Mouse (Mus musculus) ovary, postnatal 36 days (tissue): ENCODE measurements around the gene Tpo.
A peak's percentile ranks its signal among the peaks of the same experiment; 100 is the strongest.

Experiments used
- DNase-seq: peaks from one replicate; pipeline ENCODE4 v3.0.0; 2022; ENCODE audit warnings: low spot score, mixed read lengths

Tpo gene

DNA sequence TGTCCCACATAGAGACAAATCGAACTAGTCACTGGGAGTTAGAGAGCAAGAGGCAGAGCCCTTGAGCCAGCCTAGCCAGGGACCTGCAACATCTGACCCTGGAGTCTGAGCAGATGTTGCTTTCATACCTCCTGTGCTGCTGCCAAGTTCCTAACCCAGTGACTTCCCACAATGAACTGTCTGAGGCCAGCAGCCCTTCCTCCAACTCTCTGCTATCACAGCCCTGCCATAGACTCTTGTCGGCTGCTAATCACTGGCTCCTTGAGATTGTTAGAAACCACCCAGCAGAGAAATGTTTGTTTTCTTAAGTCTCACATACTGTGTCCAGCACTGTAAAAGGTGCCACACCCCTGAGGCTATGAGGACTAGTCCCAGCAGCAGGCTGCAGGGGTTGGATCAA lies 56.1 kb downstream of the Tpo start:
- DNase-seq = no peak

DNA sequence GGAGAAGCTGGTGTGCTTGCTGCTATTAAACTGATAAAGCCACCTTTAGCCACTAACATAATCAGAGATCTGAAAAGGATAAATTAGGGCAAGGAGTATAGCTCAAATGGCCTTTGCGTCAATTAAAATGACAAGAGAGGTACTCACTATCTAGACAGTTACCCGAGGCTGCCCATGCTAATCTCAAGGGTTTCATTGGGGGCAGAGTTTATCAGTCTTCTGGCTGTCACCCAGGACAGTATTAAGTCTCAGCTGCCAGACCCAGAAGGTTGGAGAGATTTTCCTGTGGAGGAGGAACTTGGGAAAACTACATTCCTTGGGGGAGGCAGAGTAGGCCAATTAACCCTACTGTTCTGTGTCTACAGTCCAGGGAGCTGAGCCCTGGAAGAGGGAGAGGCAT lies 63.1 kb downstream of the Tpo start:
- no peak for DNase-seq

DNA sequence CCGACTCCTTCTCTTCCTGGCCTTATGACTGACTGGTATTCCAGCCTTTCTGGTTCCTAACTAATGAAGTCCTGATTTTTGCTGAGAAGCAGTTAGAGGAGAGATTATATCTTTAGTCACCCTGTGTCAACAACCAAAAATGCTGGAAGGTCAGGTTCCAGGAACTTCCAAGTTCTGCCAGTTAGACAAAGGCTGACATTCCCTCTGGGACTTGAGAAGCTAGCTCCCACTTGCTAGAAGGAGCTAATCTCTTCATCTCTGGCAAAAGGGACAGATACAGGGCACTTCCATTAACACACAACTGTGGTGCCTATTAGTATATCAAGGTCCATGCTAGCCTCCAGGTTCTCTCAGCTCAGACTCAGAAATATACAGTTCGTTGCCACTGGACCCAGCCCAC lies 64.6 kb downstream of the Tpo start:
- no peak for DNase-seq

DNA sequence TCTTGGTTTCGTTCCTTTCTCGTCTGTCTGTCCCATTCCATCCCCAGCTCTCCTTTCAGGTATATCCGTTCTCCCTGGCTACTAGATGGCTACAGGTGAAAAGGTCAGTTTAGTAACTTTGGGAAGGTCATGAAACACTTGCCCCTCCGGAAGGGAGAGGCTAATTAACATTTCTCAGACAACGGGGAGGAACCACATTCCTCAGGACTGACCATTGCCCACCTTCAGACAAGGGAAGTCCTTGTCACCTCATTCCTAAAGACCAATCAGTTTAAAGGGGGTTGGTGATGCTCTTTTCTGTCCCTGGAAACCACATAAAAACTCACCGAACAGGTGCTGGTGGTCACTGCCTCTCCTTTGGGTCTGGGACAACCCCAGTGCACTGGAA lies 70.3 kb downstream of the Tpo start:
- no peak for DNase-seq

DNA sequence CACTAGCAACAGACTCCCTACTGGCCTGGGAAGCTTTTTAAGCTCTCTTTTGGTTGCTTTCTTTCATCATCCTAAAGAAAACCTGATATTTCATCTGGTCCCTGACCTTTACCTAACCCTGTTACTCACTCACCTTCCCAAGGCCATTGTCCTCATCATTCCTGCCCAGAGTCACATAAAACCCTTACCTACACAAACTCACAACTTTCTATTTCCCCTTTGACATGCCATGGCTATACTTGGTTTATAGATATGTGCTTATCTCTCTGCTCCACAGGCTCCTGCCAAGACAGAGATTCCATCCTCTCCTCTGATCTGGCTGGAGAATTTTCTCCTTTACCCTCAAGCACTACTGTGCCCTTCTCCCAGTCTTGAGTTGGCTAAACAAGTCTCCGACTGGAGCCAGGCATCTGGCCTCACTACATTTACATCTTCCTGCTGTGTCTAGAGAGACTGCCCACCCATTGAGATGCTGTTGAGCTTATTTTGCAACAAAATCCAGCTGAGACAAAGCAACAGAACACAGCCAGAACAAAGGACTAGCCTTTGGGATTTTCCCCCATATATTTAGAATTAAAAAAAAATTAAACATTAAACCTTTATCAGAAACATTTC lies 70.8 kb downstream of the Tpo start:
- DNase-seq = no peak

DNA sequence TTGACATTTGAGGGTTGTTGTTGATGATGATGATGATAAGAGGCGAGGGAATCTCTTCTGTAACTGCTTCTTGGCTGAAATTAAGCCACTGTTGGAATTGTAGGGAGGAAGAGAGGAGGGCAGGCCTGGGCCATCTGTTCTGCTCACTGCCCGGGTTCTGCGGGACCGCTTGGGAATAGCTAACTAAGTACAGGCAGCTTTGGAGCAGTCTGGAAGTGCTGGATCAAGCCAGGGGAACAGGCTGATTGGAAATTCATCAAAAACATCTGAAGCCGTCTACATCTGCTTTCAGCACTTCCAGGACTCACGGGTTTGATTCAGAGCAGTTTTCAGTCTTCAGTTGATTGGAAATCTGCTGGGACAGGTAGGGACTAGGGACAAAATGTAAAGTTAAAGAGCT lies 74.4 kb downstream of the Tpo start:
- DNase-seq = no peak

DNA sequence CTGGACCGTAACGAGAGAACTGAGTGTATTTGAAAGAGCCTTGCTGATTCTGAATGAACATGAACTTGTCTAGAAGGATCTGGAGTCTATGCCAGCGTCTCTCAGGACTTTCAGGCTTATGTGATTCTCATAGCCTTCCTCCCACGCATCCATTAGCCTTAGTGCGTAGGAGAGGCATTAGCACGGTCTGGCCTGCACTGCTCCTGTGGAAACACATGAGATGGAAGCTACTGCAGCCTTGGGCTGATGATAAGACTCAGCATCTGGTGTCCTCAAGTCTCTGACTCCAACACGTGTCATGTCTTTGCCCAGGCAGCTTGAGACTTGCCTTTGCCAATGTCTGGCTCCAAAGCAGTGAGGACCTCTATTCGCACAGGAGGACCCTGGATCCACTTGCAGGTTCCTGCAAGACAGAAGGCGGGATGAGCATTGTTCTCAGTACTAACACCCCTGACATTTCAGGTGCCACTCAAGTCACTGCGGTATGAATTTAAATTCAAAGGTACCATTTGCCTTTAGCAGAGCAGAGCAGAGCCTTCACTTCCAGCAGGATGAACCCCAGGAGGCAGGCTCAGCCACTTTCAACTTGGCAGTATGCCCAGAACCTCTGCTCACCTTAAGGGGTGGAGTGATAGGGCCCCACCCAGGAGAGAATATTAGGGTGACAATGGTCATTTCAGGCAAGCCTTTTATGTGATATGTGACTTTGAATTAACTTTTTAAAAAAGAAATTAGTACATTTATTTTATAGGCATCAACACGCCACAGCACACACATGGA lies 77.5 kb downstream of the Tpo start:
- no peak for DNase-seq

DNA sequence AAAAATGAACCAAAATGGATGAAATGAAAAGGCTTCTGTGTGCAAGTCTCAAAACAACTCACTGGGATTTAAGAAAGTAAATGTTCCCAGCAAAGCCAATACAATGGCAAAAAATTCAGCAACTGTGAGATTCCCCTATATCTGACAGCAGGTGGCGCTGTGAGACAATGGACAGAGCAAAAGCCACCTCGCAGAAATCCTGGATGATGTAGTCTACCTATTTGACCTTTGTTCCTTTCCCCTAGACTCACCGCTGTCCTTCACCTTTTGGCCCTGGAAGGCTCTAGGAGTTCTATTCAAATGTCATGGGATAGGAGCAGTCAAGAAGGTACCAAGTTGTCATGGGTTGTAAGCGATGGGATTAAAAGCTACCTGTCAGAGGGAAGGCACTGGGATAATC lies 82.2 kb downstream of the Tpo start:
- no peak for DNase-seq

DNA sequence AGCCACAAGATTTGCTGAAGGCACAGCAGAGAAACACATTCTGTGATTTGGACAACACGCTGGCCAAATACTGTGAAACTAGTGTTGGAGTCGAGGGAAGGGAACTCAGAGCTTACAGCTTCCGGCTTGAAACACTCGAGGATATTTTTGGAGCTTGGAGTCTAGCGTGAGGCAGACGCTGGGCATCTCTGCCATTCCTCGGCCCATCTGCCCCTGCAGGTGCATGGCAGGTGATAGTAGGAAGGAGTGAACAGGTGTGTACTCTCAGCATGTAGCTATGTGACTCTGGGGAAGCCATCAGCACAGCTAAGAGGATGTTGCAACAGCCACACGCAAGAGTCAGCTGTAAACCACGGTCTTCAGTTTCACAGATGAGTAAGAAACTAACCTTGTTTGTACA lies 82.6 kb downstream of the Tpo start:
- no peak for DNase-seq

DNA sequence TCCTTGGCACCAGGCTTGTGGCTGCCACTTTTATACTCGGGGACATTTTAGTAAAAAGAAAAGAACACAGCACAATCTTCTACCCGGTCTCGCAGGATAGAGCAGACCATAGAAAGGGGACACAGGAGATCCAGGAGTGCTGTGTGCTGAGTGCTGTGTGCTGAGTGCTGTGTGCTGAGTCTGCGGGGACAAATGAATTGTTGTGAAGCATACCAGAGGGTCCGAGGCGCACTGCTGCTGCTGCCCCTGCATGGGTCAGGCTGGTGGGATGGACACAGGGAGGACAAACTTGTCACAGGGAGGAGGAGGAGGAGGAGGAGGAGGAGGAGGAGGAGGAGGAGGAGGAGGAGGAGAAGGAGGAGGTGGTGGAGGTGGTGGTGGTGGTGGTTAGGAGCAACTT lies 83.6 kb downstream of the Tpo start:
- DNase-seq = no peak

DNA sequence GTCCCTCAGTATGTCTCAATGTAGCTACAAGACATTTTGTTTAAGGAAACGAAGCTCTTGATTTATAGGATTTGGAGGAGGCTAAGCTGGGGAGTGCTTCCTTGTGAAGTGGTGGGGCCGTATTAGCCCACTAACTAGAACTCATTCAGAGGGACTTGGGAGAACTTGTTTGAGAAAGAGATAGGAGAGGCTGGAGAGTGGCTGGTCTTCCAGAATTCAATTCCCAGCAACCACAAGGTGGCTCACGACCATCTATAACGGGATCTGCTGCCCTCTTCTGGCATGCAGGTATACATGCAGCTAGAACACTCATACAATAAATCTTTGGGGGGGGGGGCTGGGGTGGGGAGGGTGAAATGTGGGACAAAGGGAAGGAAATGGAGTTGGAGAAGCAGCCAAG lies 92.3 kb downstream of the Tpo start:
- DNase-seq = peak; percentile 48

DNA sequence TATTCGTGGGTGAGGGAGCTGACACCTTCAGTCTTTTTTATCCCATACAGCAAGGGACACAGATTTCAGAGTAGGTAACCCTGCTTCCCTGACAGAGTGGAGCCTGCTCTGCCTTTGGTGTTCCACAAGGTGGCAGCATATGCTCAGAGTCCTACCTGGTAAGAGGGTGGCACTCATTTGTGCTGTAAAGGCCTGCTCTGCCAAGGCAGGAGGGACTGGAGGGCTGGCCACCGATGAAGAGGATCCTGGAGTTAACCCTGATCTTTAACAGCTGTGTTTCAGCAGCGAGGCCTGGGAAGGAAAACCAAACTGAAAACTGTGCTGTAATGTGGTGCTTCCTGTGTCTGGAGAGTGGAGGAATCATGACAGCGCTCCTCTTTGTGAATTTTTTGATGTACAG lies 92.9 kb downstream of the Tpo start:
- DNase-seq = no peak

DNA sequence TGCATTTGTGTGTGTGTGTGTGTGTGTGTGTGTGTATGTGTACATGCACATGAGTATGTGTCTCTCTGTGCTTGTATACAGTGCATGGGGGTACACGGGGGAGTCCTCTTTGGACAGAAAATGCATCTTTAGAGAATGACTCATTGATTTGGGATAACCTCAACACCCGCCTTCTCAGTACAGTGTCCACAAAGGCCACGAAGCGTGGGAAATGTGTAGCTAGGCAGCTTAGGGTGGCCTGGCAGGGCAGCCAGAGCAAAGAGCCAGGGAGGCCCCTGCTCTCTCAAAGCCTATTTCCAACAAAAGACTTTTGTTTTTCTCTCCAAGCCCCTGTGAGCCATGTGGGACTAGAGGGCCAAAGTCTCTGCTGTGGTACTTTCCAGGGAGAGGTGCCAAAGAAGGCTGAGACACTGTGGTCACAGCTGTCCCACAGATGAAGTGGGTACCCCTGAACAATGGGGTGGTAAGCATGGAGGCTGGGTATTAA lies 95.8 kb downstream of the Tpo start:
- no peak for DNase-seq

DNA sequence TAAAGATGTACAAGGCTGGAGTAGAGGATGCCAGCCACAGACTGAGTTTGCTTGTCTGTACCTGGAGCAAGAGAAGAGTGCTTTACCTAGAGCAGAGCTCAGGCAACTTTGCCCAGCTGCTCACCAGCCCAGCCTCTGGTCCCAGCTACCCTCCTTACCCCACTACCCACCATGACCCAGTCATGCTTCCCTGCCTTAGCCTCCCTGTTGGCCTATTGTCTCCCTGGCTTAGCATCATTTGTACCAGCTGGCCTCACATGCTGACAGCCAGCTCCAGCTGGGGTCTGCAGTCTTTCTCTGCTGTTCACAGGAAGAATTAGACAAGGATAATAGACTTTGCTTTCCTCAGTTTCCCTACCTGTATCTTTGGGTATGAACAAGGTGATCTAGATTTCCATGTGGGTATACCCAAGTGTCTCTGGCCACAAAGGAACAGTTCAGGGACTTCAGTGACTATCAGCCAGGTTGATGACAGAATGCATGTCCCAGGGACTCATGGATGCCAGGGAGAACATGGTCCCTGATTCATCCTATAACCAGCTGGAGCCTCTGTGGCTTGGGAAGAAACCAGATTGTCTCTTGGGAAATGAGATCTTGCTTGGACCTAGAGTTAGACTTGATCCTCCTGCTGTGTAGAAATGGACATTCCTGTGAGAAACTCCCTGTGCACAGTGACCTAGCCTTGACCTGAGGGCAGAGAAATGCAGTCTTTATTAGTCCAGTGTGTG lies 96.4 kb downstream of the Tpo start:
- no peak for DNase-seq

DNA sequence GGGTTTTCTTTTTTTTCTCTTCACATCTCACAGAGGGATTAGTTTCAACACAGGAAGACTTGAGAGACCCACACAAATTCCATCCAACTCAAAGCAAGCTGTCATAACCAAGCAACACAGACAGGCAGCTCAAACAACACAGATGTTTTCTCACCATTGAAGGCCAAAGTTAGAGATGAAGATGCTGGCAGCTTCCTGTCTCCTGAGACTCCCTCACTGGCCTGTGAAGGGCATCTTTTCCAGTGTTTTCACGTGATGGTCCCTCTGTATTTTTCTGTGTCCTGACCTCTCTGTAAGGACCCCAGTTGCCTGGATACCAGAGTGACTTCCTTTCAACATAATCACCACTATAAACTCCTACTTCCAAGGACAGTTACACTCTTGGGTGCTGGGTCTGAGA lies 97.0 kb downstream of the Tpo start:
- DNase-seq = no peak

DNA sequence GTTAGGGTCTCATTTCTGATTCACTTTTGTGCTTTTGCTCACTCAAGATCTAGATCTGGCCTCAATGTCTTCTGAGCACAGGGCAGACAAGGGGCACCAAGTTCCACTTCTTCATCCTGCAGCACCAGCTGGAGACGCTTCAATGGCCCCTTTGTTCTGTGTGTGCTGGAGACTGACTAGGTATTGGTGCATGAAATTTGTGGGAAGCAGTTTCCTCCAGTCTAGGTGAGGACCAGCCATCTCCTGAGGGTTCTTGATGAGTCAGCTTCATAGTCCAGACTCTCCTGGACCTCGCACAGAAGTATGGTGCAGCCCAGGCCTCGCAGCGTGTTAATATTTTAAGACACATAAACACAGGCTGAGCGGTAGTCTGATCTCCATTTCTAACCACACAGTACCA lies 97.7 kb downstream of the Tpo start:
- DNase-seq = no peak

DNA sequence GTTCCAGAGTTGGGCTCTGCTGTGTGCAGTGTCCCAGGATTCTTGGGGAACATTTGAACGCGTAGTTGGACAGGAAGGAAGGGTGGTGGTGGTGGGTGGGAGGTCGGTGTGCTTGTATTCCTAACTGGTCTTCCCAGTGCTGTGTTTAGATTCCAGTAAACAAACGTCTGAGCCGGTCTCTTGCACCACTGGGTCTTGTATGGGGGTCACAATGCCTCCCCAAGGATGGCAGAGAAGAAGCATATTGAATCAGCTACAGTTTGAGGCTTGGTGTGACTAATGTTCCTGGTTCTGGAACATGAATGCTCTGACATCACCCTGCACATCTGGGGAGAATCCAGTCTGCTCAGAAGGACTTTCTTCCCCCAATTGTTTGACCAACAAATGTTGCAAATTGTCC lies 101.9 kb downstream of the Tpo start:
- no peak for DNase-seq

DNA sequence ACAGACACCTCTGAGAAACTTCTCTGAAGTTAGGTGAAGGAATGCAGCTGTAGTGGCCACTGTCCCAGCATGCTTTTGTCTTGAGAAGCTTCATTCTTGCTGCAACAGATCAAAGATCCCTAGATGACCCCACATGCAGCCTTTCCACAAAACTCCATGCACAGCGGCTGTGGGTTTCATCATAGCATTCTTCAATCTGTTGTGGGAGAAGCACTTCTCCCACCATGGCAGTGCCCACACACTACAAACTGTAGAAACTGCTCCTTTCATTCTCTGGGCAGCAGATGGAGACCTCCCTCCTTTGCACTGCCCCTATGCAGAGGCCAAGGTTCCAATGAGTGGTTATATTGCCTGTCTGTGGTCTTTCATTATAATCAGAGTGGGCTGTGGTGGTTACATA lies 103.3 kb downstream of the Tpo start:
- DNase-seq = no peak

DNA sequence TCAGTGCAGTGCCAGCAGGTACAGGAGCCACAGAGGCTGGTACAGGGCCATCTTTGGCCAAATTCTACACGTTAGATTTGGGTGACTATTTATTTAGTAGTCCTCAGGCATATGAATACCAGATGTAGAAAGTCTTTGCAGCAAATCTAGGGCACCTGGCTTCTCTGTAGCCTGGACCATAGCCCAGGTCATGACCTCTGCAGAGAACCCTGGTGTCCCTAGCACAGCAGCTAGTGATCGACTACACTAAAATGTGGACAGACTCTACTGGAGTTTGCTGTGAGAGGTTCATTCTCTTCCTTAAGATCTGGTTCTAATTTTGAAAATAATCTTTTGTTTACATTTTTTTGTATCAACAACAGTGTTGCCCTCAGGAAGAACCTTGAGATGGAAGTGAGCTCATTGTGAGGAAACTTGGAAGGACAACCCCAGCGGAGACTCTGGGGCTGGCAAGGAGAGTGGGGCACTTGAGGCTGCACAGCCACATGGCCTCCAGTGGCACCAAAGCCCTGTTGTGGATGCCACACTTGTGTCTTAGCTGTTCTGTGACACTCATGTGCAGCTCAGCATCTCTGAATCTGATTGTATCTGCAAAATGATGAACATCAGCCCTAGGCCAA lies 104.6 kb downstream of the Tpo start:
- DNase-seq = peak; percentile 57

DNA sequence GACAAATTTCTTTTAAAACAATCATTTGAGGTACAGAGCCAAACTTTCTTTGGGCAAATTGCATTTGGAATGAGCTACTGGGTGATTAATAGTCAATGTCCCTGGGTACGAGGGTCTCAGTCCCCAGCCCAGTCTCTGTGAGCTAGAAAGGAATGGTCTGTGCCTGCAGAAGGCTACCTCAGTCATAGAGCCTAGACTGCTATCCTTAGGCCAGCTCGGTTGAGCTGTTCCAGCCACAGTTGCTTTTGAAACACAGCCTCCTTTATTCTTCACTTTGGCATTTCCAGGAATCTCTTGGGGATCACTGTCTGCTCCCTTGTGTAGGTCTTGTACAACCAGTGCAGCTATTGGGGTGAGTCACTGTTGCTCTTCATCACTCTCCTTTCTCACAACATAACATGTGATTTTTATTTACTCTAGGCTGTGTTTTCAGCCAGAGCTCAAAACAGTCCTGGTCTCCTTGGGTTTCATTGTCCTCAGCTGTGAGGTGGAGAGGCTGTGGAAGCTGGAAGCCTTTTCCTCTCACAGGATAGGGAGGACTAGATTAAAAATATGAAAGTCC lies 108.1 kb downstream of the Tpo start:
- no peak for DNase-seq

DNA sequence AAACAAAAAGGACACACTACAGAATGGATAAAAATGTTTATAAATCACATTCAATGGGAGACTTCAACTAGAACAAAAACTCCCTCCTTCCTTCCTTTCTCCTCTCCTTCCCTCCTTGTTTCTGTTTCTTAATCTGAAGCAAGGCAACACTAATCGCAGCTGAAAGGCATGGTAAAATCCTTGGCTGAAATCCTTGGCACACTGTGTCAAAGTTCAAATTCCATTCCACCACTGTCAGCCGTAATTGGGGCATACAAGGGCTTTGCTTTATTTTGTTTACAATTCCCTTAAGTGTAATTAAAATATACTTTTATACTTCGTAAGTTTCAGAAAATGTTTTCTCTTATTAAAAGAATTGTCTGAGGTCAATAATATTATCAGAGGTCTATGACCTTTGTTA lies 108.9 kb downstream of the Tpo start:
- DNase-seq = no peak

DNA sequence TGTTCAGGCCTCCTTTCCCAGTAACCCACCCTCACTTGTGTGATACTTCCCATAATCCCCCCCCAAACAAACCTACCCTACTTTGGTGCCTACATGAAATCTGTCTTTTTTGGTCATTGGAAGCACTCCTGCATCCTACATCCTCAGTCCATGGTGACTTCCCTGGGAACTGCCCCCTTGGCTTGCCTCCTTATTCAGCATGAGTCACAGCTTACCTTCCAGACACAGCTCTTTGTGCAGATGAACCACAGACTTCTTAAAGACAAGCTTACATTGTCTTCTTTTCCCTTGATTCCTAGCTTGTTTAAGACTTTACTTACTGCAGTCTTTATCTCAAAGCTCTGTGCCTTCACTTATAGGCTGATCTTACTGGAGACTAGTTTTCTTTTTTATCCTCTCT lies 112.0 kb downstream of the Tpo start:
- no peak for DNase-seq

DNA sequence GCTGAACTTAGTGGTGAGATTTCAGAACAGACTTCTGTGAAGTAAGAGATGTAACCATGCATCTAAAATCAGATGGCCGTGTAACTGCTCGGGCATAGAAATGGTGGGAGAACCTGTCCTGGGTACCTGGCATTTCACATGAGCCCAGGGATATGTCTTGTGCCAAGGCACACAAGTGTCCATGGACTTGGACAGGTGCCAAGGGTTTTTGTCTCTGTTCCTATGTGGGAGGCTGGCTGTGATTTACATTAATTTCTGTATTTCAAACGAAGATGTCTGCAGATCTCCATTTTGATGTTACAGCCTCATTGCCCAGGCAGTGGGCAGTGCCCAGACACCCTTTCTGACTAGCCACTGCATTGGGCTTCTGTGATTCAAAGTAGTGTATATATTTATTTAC lies 115.3 kb downstream of the Tpo start:
- no peak for DNase-seq
